Mouse (Mus musculus) ES-Bruce4 (cell line): ENCODE data around the gene Ucp1.
A peak's percentile ranks its signal among the peaks of the same experiment; 100 is the strongest.

Experiments
- CTCF ChIP-seq: IDR thresholded peaks from one replicate; pipeline ENCODE4 v1.8.1; 2011; ENCODE audit warnings: low read depth, low read length
- POLR2A ChIP-seq: IDR thresholded peaks from one replicate; pipeline ENCODE4 v1.8.1; 2011; ENCODE audit warnings: low read length; ENCODE audit not compliant: insufficient read depth

DNA sequence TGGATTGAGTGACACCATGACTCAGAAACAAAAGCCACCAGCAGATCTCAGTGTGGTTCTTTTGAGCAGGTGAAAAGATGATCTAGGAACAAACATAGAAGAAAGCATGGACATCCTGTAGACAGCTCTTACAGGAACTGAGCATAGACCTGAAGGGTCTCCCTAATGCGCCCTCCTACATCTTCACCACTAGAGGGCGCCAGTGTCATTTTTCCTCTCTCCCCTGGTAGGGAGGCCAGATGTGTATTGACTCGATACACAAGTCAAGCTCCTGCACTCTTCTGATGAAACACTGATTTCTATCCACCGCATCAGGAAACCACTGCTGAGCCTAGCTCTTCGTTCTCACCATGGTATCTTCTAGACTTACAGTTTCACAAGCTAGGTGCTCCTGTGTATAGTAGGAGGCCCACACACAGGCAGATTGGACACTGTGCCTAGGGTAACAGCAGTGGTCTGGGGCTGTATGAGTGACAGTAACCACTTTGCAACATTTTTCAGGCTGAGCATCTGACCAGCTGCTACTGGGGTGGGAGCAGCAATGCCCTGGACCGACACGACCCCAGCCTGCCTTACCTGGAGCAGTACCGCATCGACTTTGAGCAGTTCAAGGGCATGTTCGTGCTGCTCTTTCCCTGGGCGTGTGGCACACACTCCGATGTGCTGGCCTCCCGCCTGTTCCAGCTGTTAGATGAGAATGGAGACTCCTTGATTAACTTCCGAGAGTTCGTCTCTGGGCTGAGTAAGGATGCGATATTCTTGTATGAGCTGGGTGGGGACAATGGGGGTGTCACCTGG is 29.5 kb upstream of the Ucp1 start:
- TF ChIP-seq POLR2A = no peak
- peak; percentile 85 for TF ChIP-seq CTCF
